Mouse (Mus musculus) heart, adult 2 months (tissue): ENCODE results near the gene 0610037L13Rik. TPM values are rescaled to one million over a fixed set of nuclear protein-coding genes. Genes with fewer than 3 reads are reported as not detected.

Source experiments
- DNase-seq, 2 experiments: peaks; one replicate each; pipeline ENCODE4 v3.0.0; 2021
- H3K27ac ChIP-seq: fragments of 200-600 bp; 2 replicates; pipeline ENCODE4 v1.8.1; 2022
- H3K27me3 ChIP-seq: fragments of 200-500 bp; 2 replicates; pipeline ENCODE4 v1.6.1; 2012; ENCODE audit warnings: mild to moderate bottlenecking, low read length, inconsistent platforms, mixed read lengths; ENCODE audit not compliant: control insufficient read depth, insufficient read depth
- H3K36me3 ChIP-seq: fragments of 200-500 bp; 2 replicates; pipeline ENCODE4 v1.6.1; 2012; ENCODE audit warnings: low read length, inconsistent platforms; ENCODE audit not compliant: control insufficient read depth, insufficient read depth
- H3K4me1 ChIP-seq: fragments of 200-500 bp; 2 replicates; pipeline ENCODE4 v1.6.1; 2011; ENCODE audit warnings: low read length; ENCODE audit not compliant: control insufficient read depth, insufficient read depth
- H3K4me3 ChIP-seq: fragments of 200-600 bp; 2 replicates; pipeline ENCODE4 v1.8.1; 2022
- H3K79me2 ChIP-seq: fragments of 200-500 bp; replicated peaks from 2 replicates; pipeline ENCODE4 v1.6.1; 2012; ENCODE audit warnings: mild to moderate bottlenecking, inconsistent platforms, low read length, moderate library complexity, mixed read lengths; ENCODE audit not compliant: control insufficient read depth, insufficient read depth
- H3K9ac ChIP-seq: fragments of 200-500 bp; 2 replicates; pipeline ENCODE4 v1.6.1; 2012; ENCODE audit warnings: low read depth, mild to moderate bottlenecking, control low read depth, inconsistent platforms, low read length, mixed read lengths
- CTCF ChIP-seq: fragments of 200-600 bp; IDR thresholded peaks from 2 replicates; pipeline ENCODE4 v1.8.1; 2022; ENCODE audit warnings: antibody characterized with exemption, mild to moderate bottlenecking, moderate library complexity
- EP300 ChIP-seq: fragments of 200-500 bp; IDR thresholded peaks from 2 replicates; pipeline ENCODE4 v1.6.1; 2011; ENCODE audit warnings: low read depth, low read length, control low read depth; ENCODE audit not compliant: insufficient read depth
- POLR2A ChIP-seq: fragments of 200-500 bp; IDR thresholded peaks from 2 replicates; pipeline ENCODE4 v1.6.1; 2011; ENCODE audit warnings: mild to moderate bottlenecking, low read depth, low read length, control low read depth; ENCODE audit not compliant: insufficient read depth
- WGBS: fragments of 180-500 bp; shearing (Covaris S2); methylation state at CpG from one replicate; pipeline ENCODE4 v1.1.7; 2018; 5-methylcytosine and 5-hydroxymethylcytosine counted together
- intact Hi-C: fragments of 180-260 bp; cut with DNase I; formaldehyde crosslinking; loops from one replicate; pipeline ENCODE4 v1.15.1; 2025
- polyA plus RNA-seq: library from polyadenylated mRNA; depleted of rRNA; stranded (reverse); fragments of >200 nt; gene quantifications from 2 replicates; pipeline ENCODE4 v1.2.3, GENCODE M21; 2012
- total RNA-seq, 2 experiments: library from RNA; stranded (reverse); gene quantifications; 2 replicates each; pipeline ENCODE4 v1.2.3; 2021

0610037L13Rik gene
- total and polyA plus RNA-seq, 3 experiments = 41.9 to 52.6 (median 49.4) TPM

- Histone ChIP-seq H3K4me3 (peak within 1 kb of the TSS; percentile 75), H3K4me1 (peaks cover 2% of the 10 kb centered on the region), H3K27me3 (no peaks in the 10 kb centered on the region; the same call in 1 of the 2 replicates), H3K9ac (peak within 1 kb of the TSS; percentile 66), H3K36me3 (peaks cover 4% of the 10 kb centered on the region), H3K79me2 (no peaks in the 10 kb centered on the region), H3K27ac (peak within 1 kb of the TSS; percentile 76)
- TF ChIP-seq EP300 (peak; percentile 60; the same call in 1 of the 2 replicates), POLR2A (peak; percentile 98), CTCF (no peak)
- DNase-seq = peak; percentile 95 to 96
- intact Hi-C loops = loop anchor here (1.0 to 10.0 kb wide), 2 partner anchors 10 to 625 kb away; partner anchors contain the start of genes 0610037L13Rik, Hspb11 and Lrrc42
- WGBS = 3% methylated on average over 48 of the region's 48 CpGs
Measured at GRCm38 (mm10) chr4:107879254-107880050, 10.2 kb upstream of the 0610037L13Rik start, which contains the start of gene Magoh. Gene Magoh (plus strand): TSS chr4:107879755.

GRCm38 (mm10) chr4:107881631-107882030, 8.0 kb upstream of the 0610037L13Rik start:
- 92% methylated on average over 1 of the region's 1 CpGs for WGBS
- Histone ChIP-seq H3K9ac (no peak overlapping the region), H3K4me1 (peaks cover 2% of the 10 kb centered on the region), H3K4me3 (no peak overlapping the region), H3K36me3 (peaks cover 4% of the 10 kb centered on the region), H3K27me3 (no peaks in the 10 kb centered on the region), H3K79me2 (no peaks in the 10 kb centered on the region), H3K27ac (no peak overlapping the region)
- intact Hi-C loops = loop anchor here (10.0 kb wide), 1 partner anchor 627 kb away; the partner anchor contains the start of genes Hspb11 and Lrrc42
- TF ChIP-seq POLR2A (no peak), EP300 (no peak), CTCF (no peak)
- no peak for DNase-seq

GRCm38 (mm10) chr4:107886371-107886770, 3.2 kb upstream of the 0610037L13Rik start:
- Histone ChIP-seq H3K4me3 (no peak overlapping the region), H3K27me3 (no peaks in the 10 kb centered on the region), H3K9ac (no peak overlapping the region), H3K27ac (no peak overlapping the region), H3K4me1 (peaks cover 4% of the 10 kb centered on the region), H3K36me3 (no peaks in the 10 kb centered on the region; the same call in 1 of the 2 replicates), H3K79me2 (no peaks in the 10 kb centered on the region)
- DNase-seq = no peak
- TF ChIP-seq EP300 (no peak), POLR2A (no peak), CTCF (no peak)
- intact Hi-C loops = loop anchor here (10.0 kb wide), 1 partner anchor 632 kb away; the partner anchor contains the start of genes Hspb11 and Lrrc42
- 81% methylated on average over 7 of the region's 7 CpGs for WGBS

GRCm38 (mm10) chr4:107889385-107889730, 255 bp upstream of the 0610037L13Rik start:
- TF ChIP-seq EP300 = no peak
- no peak; the same call in 1 of the 2 replicates for TF ChIP-seq POLR2A
- TF ChIP-seq CTCF = no peak
- Histone ChIP-seq H3K27me3 (no peaks in the 10 kb centered on the region), H3K4me3 (peak overlapping the region; percentile 74), H3K79me2 (no peaks in the 10 kb centered on the region), H3K4me1 (peaks cover 4% of the 10 kb centered on the region), H3K9ac (peak overlapping the region; percentile 70), H3K27ac (peak overlapping the region; percentile 82), H3K36me3 (no peaks in the 10 kb centered on the region; the same call in 1 of the 2 replicates)
- DNase-seq = no peak
- under 1% methylated on average over 12 of the region's 12 CpGs for WGBS
- intact Hi-C loops = loop anchor here (1.0 to 10.0 kb wide), 3 partner anchors 10 to 635 kb away; partner anchors contain the start of genes Cpt2, Hspb11, Lrrc42 and Magoh

- H3K4me1 ChIP-seq = peaks cover 4% of the 10 kb centered on the region
- TF ChIP-seq POLR2A = no peak
- peak; percentile 79 for TF ChIP-seq CTCF
- no peak for TF ChIP-seq EP300
- no peaks in the 10 kb centered on the region for H3K79me2 ChIP-seq
- WGBS = 75% methylated on average over 2 of the region's 2 CpGs
- no peak for DNase-seq
- H3K36me3 ChIP-seq = no peaks in the 10 kb centered on the region
- intact Hi-C loops = loop anchor here (5.0 kb wide), 1 partner anchor 435 kb away; the partner anchor contains the start of gene Coa7
- H3K4me3 ChIP-seq = no peak overlapping the region
- no peak overlapping the region for H3K27ac ChIP-seq
- H3K9ac ChIP-seq = no peak overlapping the region
- H3K27me3 ChIP-seq = no peaks in the 10 kb centered on the region
Measured at GRCm38 (mm10) chr4:107892663-107893062, 3.0 kb downstream of the 0610037L13Rik start.
